Mouse (Mus musculus): ENCODE results near the gene Nudcd3. TPM values are rescaled to one million over a fixed set of nuclear protein-coding genes. Genes with fewer than 3 reads are reported as not detected.
A peak's percentile ranks its signal among the peaks of the same experiment; 100 is the strongest.
"Not testable (repeated sequence)": the region's sequence is repeated elsewhere in the genome, so short reads cannot be mapped to it uniquely, and the experiment has no call there.

The Nudcd3 gene
- polyA plus RNA-seq, 1 experiment = 96.6 TPM

- DNase-seq (ENCODE audit: extremely low spot score in 1 of 2, low spot score in 1 of 2) = no peak
These were observed 67.3 kb downstream of the Nudcd3 start for GRCm38 (mm10) chr11:6132886-6133285.

- no peak for DNase-seq (ENCODE audit: extremely low spot score in 1 of 2, low spot score in 1 of 2)
These were observed 69.6 kb downstream of the Nudcd3 start for GRCm38 (mm10) chr11:6130578-6130977.

- no peak for DNase-seq (ENCODE audit: extremely low spot score in 1 of 2, low spot score in 1 of 2)
These were observed 76.6 kb downstream of the Nudcd3 start for GRCm38 (mm10) chr11:6123605-6124120.

- no peak for DNase-seq (ENCODE audit: extremely low spot score in 1 of 2, low spot score in 1 of 2)
These were observed 77.6 kb downstream of the Nudcd3 start for GRCm38 (mm10) chr11:6122631-6123030.

- peak; percentile 89 to 90 for DNase-seq (ENCODE audit: extremely low spot score in 1 of 2, low spot score in 1 of 2)
These were observed 79.6 kb downstream of the Nudcd3 start for GRCm38 (mm10) chr11:6120596-6120995.

- no peak for DNase-seq (ENCODE audit: extremely low spot score in 1 of 2, low spot score in 1 of 2)
These were observed 80.2 kb downstream of the Nudcd3 start for GRCm38 (mm10) chr11:6120001-6120400.

- peak; percentile 67 to 85 for DNase-seq (ENCODE audit: extremely low spot score in 1 of 2, low spot score in 1 of 2)
These were observed 80.9 kb downstream of the Nudcd3 start for GRCm38 (mm10) chr11:6119312-6119711.

- DNase-seq (ENCODE audit: extremely low spot score in 1 of 2, low spot score in 1 of 2) = peak in 1 of 2 experiments; percentile 50
These were observed 82.3 kb downstream of the Nudcd3 start for GRCm38 (mm10) chr11:6117956-6118355.

GRCm38 (mm10) chr11:6111734-6112484 is 88.3 kb downstream of the Nudcd3 start:
- no peak for DNase-seq (ENCODE audit: extremely low spot score in 1 of 2, low spot score in 1 of 2)

- DNase-seq (ENCODE audit: extremely low spot score in 1 of 2, low spot score in 1 of 2) = peak; percentile 37 to 69
These were observed 90.2 kb downstream of the Nudcd3 start for GRCm38 (mm10) chr11:6109990-6110389.

GRCm38 (mm10) chr11:6108296-6108695 is 91.9 kb downstream of the Nudcd3 start:
- no peak for DNase-seq (ENCODE audit: extremely low spot score in 1 of 2, low spot score in 1 of 2)

GRCm38 (mm10) chr11:6107722-6108121 is 92.5 kb downstream of the Nudcd3 start:
- DNase-seq (ENCODE audit: extremely low spot score in 1 of 2, low spot score in 1 of 2) = no peak

GRCm38 (mm10) chr11:6104734-6105133 is 95.5 kb downstream of the Nudcd3 start:
- DNase-seq (ENCODE audit: extremely low spot score in 1 of 2, low spot score in 1 of 2) = no peak

- not testable (repeated sequence) for DNase-seq (ENCODE audit: extremely low spot score in 1 of 2, low spot score in 1 of 2)
These were observed 103.6 kb downstream of the Nudcd3 start for GRCm38 (mm10) chr11:6096637-6097036.

- DNase-seq (ENCODE audit: extremely low spot score in 1 of 2, low spot score in 1 of 2) = peak; percentile 59 to 71
These were observed 113.2 kb downstream of the Nudcd3 start for GRCm38 (mm10) chr11:6086991-6087390.

- DNase-seq (ENCODE audit: extremely low spot score in 1 of 2, low spot score in 1 of 2) = no peak
These were observed 121.5 kb downstream of the Nudcd3 start for GRCm38 (mm10) chr11:6078737-6079136.

- DNase-seq (ENCODE audit: extremely low spot score in 1 of 2, low spot score in 1 of 2) = peak in 1 of 2 experiments; percentile 54
These were observed 124.6 kb downstream of the Nudcd3 start for GRCm38 (mm10) chr11:6075618-6076066.

- DNase-seq (ENCODE audit: extremely low spot score in 1 of 2, low spot score in 1 of 2) = peak in 1 of 2 experiments; percentile 67
These were observed 131.8 kb downstream of the Nudcd3 start for GRCm38 (mm10) chr11:6068181-6068957.

GRCm38 (mm10) chr11:6067160-6067559 is 133.1 kb downstream of the Nudcd3 start:
- no peak for DNase-seq (ENCODE audit: extremely low spot score in 1 of 2, low spot score in 1 of 2)

GRCm38 (mm10) chr11:6066176-6066575 is 134.0 kb downstream of the Nudcd3 start, which contains the start of gene Camk2b:
Gene Camk2b, minus strand, starts transcription at chr11:6066362.
- DNase-seq (ENCODE audit: extremely low spot score in 1 of 2, low spot score in 1 of 2) = no peak

GRCm38 (mm10) chr11:6065551-6066121 is 134.6 kb downstream of the Nudcd3 start:
- peak in 1 of 2 experiments; percentile 69 for DNase-seq (ENCODE audit: extremely low spot score in 1 of 2, low spot score in 1 of 2)
